Mouse (Mus musculus): ENCODE measurements around the gene Kcnj5. TPM values are rescaled to one million over a fixed set of nuclear protein-coding genes. Genes with fewer than 3 reads are reported as not detected.

Kcnj5 gene
- polyA plus RNA-seq, 1 experiment from 2014 or later, result 0.32 TPM

- WGBS, result 11% methylated on average over 5 of the region's 5 CpGs
- H3K27ac ChIP-seq (ENCODE audit: low read depth), result no peak overlapping the region
- H3K4me1 ChIP-seq (ENCODE audit: insufficient read depth), result no peaks in the 10 kb centered on the region
- H3K4me3 ChIP-seq (ENCODE audit: low read depth, low read length), result no peak overlapping the region
- ATAC-seq (ENCODE audit: insufficient read depth) (peak; percentile 66), DNase-seq (peak; percentile 95)
- no peaks in the 10 kb centered on the region for H3K9me3 ChIP-seq (ENCODE audit: low read depth, low read length)
- H3K4me2 ChIP-seq, result no peak overlapping the region
- no peaks in the 10 kb centered on the region for H3K36me3 ChIP-seq (ENCODE audit: insufficient read depth)
- TF ChIP-seq CTCF (IDR thresholded peaks at IDR 0.05; ENCODE audit: low read depth), result peak; percentile 83
- no peaks in the 10 kb centered on the region for H3K27me3 ChIP-seq (ENCODE audit: insufficient read depth, low read length)
- H3K9ac ChIP-seq, result no peak overlapping the region
These were observed 72.2 kb downstream of the Kcnj5 start for GRCm38 (mm10) chr9:32271896-32272444.

Other genes starting within 250 kb of the Kcnj5 start
- 7.5 and 7.7 TPM in 2 replicates for gene Arhgap32, start 228.2 kb downstream of the Kcnj5 start, polyA plus RNA-seq (2014; fragmentation: Nextera tagmentation; extraction: Ambion mirVana)
- not detected in 2 replicates for gene Kcnj1, start 28.1 kb upstream of the Kcnj5 start, polyA plus RNA-seq (2014; fragmentation: Nextera tagmentation; extraction: Ambion mirVana)
- 35.7 and 37.8 TPM in 2 replicates for gene Fli1, start 198.5 kb upstream of the Kcnj5 start, polyA plus RNA-seq (2014; fragmentation: Nextera tagmentation; extraction: Ambion mirVana)

Measured in lung, embryonic 14.5 days (tissue).